Mouse (Mus musculus): Measurements from ENCODE around the gene Pax1. TPM values are rescaled to one million over a fixed set of nuclear protein-coding genes. Genes with fewer than 3 reads are reported as not detected.
A peak's percentile ranks its signal among the peaks of the same experiment; 100 is the strongest.

The Pax1 gene
- total and polyA plus RNA-seq, 2 experiments from 2014 or later: 0.49 TPM; not detected in 1

GRCm38 (mm10) chr2:147374245-147374644, 12.5 kb downstream of the Pax1 start:
- ATAC-seq (ENCODE audit: low FRiP score) (no peak), DNase-seq (ENCODE audit: low spot score) (no peak)
- H3K36me3 ChIP-seq (ENCODE audit: insufficient read depth, low read length): no peaks in the 10 kb centered on the region
- H3K27ac ChIP-seq (ENCODE audit: low read depth, low read length): no peak overlapping the region
- TF ChIP-seq CTCF (IDR thresholded peaks at IDR 0.05): no peak
- no peaks in the 10 kb centered on the region for H3K9me3 ChIP-seq (ENCODE audit: low read length)
- no peak overlapping the region for H3K9ac ChIP-seq (replicated peaks; ENCODE audit: low read length, poor library complexity, severe bottlenecking)
- peaks cover 87% of the 10 kb centered on the region for H3K27me3 ChIP-seq (ENCODE audit: insufficient read depth, low read length)
- H3K4me2 ChIP-seq (ENCODE audit: low read depth, low read length, poor library complexity, severe bottlenecking): no peak overlapping the region
- no peaks in the 10 kb centered on the region for H3K4me1 ChIP-seq (ENCODE audit: insufficient read depth, low read length)
- 4% methylated on average over 4 of the region's 4 CpGs for WGBS
- no peak overlapping the region for H3K4me3 ChIP-seq (ENCODE audit: low read depth, low read length)

- WGBS: 7% methylated on average over 8 of the region's 8 CpGs
Measured at GRCm38 (mm10) chr2:147375019-147375715, 13.4 kb downstream of the Pax1 start.

GRCm38 (mm10) chr2:147378934-147379333, 17.2 kb downstream of the Pax1 start:
- no peaks in the 10 kb centered on the region for H3K4me1 ChIP-seq (ENCODE audit: insufficient read depth, low read length)
- TF ChIP-seq CTCF (IDR thresholded peaks at IDR 0.05): peak; percentile 88
- ATAC-seq (ENCODE audit: low FRiP score) (no peak), DNase-seq (ENCODE audit: low spot score) (peak; percentile 72)
- H3K36me3 ChIP-seq (ENCODE audit: insufficient read depth, low read length): no peaks in the 10 kb centered on the region
- peaks cover 49% of the 10 kb centered on the region for H3K27me3 ChIP-seq (ENCODE audit: insufficient read depth, low read length)
- H3K9ac ChIP-seq (replicated peaks; ENCODE audit: low read length, poor library complexity, severe bottlenecking): no peak overlapping the region
- H3K27ac ChIP-seq (ENCODE audit: low read depth, low read length): no peak overlapping the region
- WGBS: 15% methylated on average over 4 of the region's 4 CpGs
- H3K4me2 ChIP-seq (ENCODE audit: low read depth, low read length, poor library complexity, severe bottlenecking): no peak overlapping the region
- H3K9me3 ChIP-seq (ENCODE audit: low read length): no peaks in the 10 kb centered on the region
- H3K4me3 ChIP-seq (ENCODE audit: low read depth, low read length): no peak overlapping the region

More at GRCm38 (mm10) chr2:147375019-147375715, 13.4 kb downstream of the Pax1 start:
- Histone ChIP-seq H3K4me2 (ENCODE audit: low read depth, low read length, poor library complexity, severe bottlenecking) (no peak overlapping the region), H3K9ac (replicated peaks; ENCODE audit: low read length, poor library complexity, severe bottlenecking) (no peak overlapping the region), H3K27me3 (ENCODE audit: insufficient read depth, low read length) (peaks cover 78% of the 10 kb centered on the region), H3K27ac (ENCODE audit: low read depth, low read length) (no peak overlapping the region), H3K4me3 (ENCODE audit: low read depth, low read length) (no peak overlapping the region), H3K36me3 (ENCODE audit: insufficient read depth, low read length) (no peaks in the 10 kb centered on the region), H3K9me3 (ENCODE audit: low read length) (no peaks in the 10 kb centered on the region), H3K4me1 (ENCODE audit: insufficient read depth, low read length) (no peaks in the 10 kb centered on the region)
- DNase-seq (ENCODE audit: low spot score) (no peak), ATAC-seq (ENCODE audit: low FRiP score) (no peak)
- TF ChIP-seq CTCF (IDR thresholded peaks at IDR 0.05): no peak

- no peak overlapping the region for H3K9ac ChIP-seq (replicated peaks; ENCODE audit: low read length, poor library complexity, severe bottlenecking)
- ATAC-seq (ENCODE audit: low FRiP score): no peak
- no peak for DNase-seq (ENCODE audit: low spot score)
- H3K9me3 ChIP-seq (ENCODE audit: low read length): no peaks in the 10 kb centered on the region
- H3K36me3 ChIP-seq (ENCODE audit: insufficient read depth, low read length): no peaks in the 10 kb centered on the region
- no peak overlapping the region for H3K4me3 ChIP-seq (ENCODE audit: low read depth, low read length)
- H3K27ac ChIP-seq (ENCODE audit: low read depth, low read length): no peak overlapping the region
- TF ChIP-seq CTCF (IDR thresholded peaks at IDR 0.05): no peak
- WGBS: 85% methylated on average over 2 of the region's 2 CpGs
- H3K4me2 ChIP-seq (ENCODE audit: low read depth, low read length, poor library complexity, severe bottlenecking): no peak overlapping the region
- no peaks in the 10 kb centered on the region for H3K4me1 ChIP-seq (ENCODE audit: insufficient read depth, low read length)
- peaks cover 6% of the 10 kb centered on the region; the same call in 1 of the 2 replicates for H3K27me3 ChIP-seq (ENCODE audit: insufficient read depth, low read length)
Measured at GRCm38 (mm10) chr2:147383373-147383772, 21.6 kb downstream of the Pax1 start.

- WGBS: 56% methylated on average over 5 of the region's 5 CpGs
Measured at GRCm38 (mm10) chr2:147386949-147387348, 25.2 kb downstream of the Pax1 start.

GRCm38 (mm10) chr2:147409323-147409722, 47.6 kb downstream of the Pax1 start:
- TF ChIP-seq CTCF (IDR thresholded peaks at IDR 0.05): no peak
- H3K36me3 ChIP-seq (ENCODE audit: insufficient read depth, low read length): no peaks in the 10 kb centered on the region
- ATAC-seq (ENCODE audit: low FRiP score): no peak
- DNase-seq (ENCODE audit: low spot score): no peak
- no peak overlapping the region for H3K27ac ChIP-seq (ENCODE audit: low read depth, low read length)
- no peaks in the 10 kb centered on the region for H3K4me1 ChIP-seq (ENCODE audit: insufficient read depth, low read length)
- no peaks in the 10 kb centered on the region for H3K27me3 ChIP-seq (ENCODE audit: insufficient read depth, low read length)
- H3K4me3 ChIP-seq (ENCODE audit: low read depth, low read length): no peak overlapping the region
- no peak overlapping the region for H3K4me2 ChIP-seq (ENCODE audit: low read depth, low read length, poor library complexity, severe bottlenecking)
- H3K9me3 ChIP-seq (ENCODE audit: low read length): no peaks in the 10 kb centered on the region
- H3K9ac ChIP-seq (replicated peaks; ENCODE audit: low read length, poor library complexity, severe bottlenecking): no peak overlapping the region
- 73% methylated on average over 1 of the region's 1 CpGs for WGBS

More at GRCm38 (mm10) chr2:147386949-147387348, 25.2 kb downstream of the Pax1 start:
- Histone ChIP-seq H3K4me3 (ENCODE audit: low read depth, low read length) (no peak overlapping the region), H3K27me3 (ENCODE audit: insufficient read depth, low read length) (no peaks in the 10 kb centered on the region), H3K4me2 (ENCODE audit: low read depth, low read length, poor library complexity, severe bottlenecking) (no peak overlapping the region), H3K27ac (ENCODE audit: low read depth, low read length) (no peak overlapping the region), H3K4me1 (ENCODE audit: insufficient read depth, low read length) (no peaks in the 10 kb centered on the region), H3K36me3 (ENCODE audit: insufficient read depth, low read length) (no peaks in the 10 kb centered on the region), H3K9ac (replicated peaks; ENCODE audit: low read length, poor library complexity, severe bottlenecking) (no peak overlapping the region), H3K9me3 (ENCODE audit: low read length) (no peaks in the 10 kb centered on the region)
- TF ChIP-seq CTCF (IDR thresholded peaks at IDR 0.05): 0 out of 2 replicates have a peak, but pooled peaks have one; percentile 10
- DNase-seq (ENCODE audit: low spot score) (no peak), ATAC-seq (ENCODE audit: low FRiP score) (no peak)

Data from midbrain, postnatal 0 days (tissue).